Mouse (Mus musculus): ENCODE measurements around the gene Rfx6. TPM values are rescaled to one million over a fixed set of nuclear protein-coding genes. Genes with fewer than 3 reads are reported as not detected.

Gene Rfx6
- not detected in 2 replicates for polyA plus RNA-seq (2016; fragmentation: Nextera tagmentation; extraction: Ambion mirVana)

DNA sequence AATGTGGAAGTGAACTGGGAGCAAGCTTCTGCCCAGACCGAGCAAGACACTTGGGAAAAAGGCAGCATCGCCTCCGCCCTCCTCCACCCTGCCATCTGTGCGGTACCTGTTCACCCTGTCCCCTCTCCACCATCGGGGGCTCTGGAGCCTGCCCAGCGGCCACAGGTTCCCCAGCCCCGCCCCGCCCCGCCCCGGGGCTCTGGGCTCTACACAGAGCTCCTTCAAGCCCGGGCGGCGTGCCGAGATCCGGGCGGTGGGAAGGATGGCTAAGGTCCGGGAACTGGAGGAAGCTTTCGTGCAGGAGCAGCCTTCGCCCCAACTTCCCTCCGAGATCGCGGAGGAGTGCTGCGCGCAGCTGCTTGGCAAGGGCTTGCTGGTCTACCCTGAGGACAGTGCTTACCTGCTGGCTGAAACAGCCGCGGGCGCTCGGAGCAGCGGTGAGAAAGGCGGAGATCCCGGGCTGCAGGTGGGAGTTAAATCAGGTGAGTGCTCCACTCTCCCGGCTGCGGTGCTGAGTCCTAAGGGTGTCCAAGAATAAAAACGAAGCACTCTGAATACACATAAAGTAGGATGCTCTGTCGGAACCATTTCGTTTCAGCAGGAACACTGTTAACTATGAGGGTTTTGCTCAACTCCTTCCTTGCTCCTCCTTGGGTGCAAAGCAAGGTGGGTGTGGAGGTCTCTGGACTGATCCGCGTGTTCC lies at the start of gene Rfx6:
TSS of gene Rfx6 (plus strand) at position 209 of the 703 bp plus-strand sequence.
- peak; percentile 75 for ATAC-seq (ENCODE audit: low FRiP score)
- Histone ChIP-seq H3K4me2 (peak within 1 kb of the TSS; percentile 98), H3K4me1 (peaks cover 11% of the 10 kb centered on the region), H3K27me3 (peaks cover 29% of the 10 kb centered on the region), H3K4me3 (replicated peaks) (peak within 1 kb of the TSS; percentile 51), H3K9me3 (no peaks in the 10 kb centered on the region), H3K9ac (peak within 1 kb of the TSS; percentile 50; the same call in 1 of the 2 replicates), H3K36me3 (replicated peaks) (no peaks in the 10 kb centered on the region), H3K27ac (no peak within 1 kb of the TSS)
- WGBS, result under 1% methylated on average over 38 of the region's 38 CpGs

GRCm38 (mm10) chr10:51631411-51632136 lies 46.0 kb upstream of the Rfx6 start, which contains the start of gene Gprc6a:
Gene Gprc6a (minus strand): TSS chr10:51631461.
- Histone ChIP-seq H3K27me3 (no peaks in the 10 kb centered on the region), H3K4me1 (no peaks in the 10 kb centered on the region), H3K4me2 (no peak within 1 kb of the TSS), H3K9me3 (no peaks in the 10 kb centered on the region), H3K27ac (no peak within 1 kb of the TSS), H3K4me3 (replicated peaks) (no peak within 1 kb of the TSS), H3K9ac (no peak within 1 kb of the TSS), H3K36me3 (replicated peaks) (no peaks in the 10 kb centered on the region)
- ATAC-seq (ENCODE audit: low FRiP score), result no peak
- 69% methylated on average over 8 of the region's 8 CpGs for WGBS

- no peak for ATAC-seq (ENCODE audit: low FRiP score)
- no peaks in the 10 kb centered on the region for H3K9me3 ChIP-seq
- no peaks in the 10 kb centered on the region for H3K27me3 ChIP-seq
- 71% methylated on average over 3 of the region's 3 CpGs for WGBS
- H3K4me1 ChIP-seq, result no peaks in the 10 kb centered on the region
- H3K4me2 ChIP-seq, result no peak overlapping the region
- H3K9ac ChIP-seq, result no peak overlapping the region
- H3K4me3 ChIP-seq (replicated peaks), result no peak overlapping the region
- no peaks in the 10 kb centered on the region for H3K36me3 ChIP-seq (replicated peaks)
- H3K27ac ChIP-seq, result no peak overlapping the region
Measured at GRCm38 (mm10) chr10:51649506-51650221, 27.9 kb upstream of the Rfx6 start.

GRCm38 (mm10) chr10:51657324-51657723 lies 20.2 kb upstream of the Rfx6 start:
- no peaks in the 10 kb centered on the region for H3K27me3 ChIP-seq
- H3K4me1 ChIP-seq, result no peaks in the 10 kb centered on the region
- WGBS, result 72% methylated on average over 1 of the region's 1 CpGs
- H3K9ac ChIP-seq, result no peak overlapping the region
- no peaks in the 10 kb centered on the region for H3K36me3 ChIP-seq (replicated peaks)
- H3K9me3 ChIP-seq, result no peaks in the 10 kb centered on the region
- no peak overlapping the region for H3K4me3 ChIP-seq (replicated peaks)
- ATAC-seq (ENCODE audit: low FRiP score), result no peak
- H3K4me2 ChIP-seq, result no peak overlapping the region
- no peak overlapping the region for H3K27ac ChIP-seq

DNA sequence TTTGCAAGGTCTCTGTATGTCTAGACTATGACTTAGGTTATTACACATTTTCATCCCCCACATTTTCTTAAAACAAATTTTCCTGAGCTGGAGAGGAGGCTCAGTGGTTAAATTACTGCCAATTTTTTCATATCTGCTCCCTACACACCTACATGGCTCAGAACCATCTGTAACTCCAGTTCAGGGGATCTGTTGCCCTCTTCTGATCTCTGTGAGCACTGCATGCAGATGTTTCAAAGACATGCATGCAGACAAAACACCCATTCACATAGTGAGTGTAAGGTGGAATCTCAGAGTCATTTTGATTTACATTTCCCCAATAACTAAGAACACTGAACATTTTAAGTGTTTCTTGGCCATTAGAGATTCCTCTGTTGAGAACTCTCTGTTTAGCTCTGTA lies 8.2 kb upstream of the Rfx6 start:
- Histone ChIP-seq H3K27me3 (no peaks in the 10 kb centered on the region), H3K27ac (no peak overlapping the region), H3K4me2 (no peak overlapping the region), H3K9ac (no peak overlapping the region), H3K9me3 (no peaks in the 10 kb centered on the region), H3K4me1 (no peaks in the 10 kb centered on the region), H3K4me3 (replicated peaks) (no peak overlapping the region), H3K36me3 (replicated peaks) (no peaks in the 10 kb centered on the region)
- no peak for ATAC-seq (ENCODE audit: low FRiP score)

DNA sequence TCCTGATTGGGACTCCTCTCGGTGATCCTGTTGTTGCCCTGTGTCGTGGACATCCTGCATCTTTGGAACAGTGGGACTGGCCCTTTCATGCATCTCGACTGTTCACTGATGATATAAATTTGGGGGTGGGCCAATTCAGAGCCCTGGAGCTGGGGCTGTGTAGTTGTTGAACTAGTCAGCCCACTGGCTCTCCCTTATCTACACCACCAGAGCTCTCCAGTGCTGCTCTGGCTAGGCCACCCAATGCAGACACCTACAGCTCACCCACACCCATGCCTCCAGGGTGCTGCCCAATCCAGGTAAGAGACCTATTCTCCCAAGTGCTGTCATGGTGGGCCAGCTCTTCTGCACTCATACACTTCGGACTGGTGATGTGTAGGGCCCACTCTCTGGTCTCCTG lies 6.0 kb upstream of the Rfx6 start:
- H3K27ac ChIP-seq, result no peak overlapping the region
- no peaks in the 10 kb centered on the region for H3K36me3 ChIP-seq (replicated peaks)
- no peak overlapping the region for H3K4me2 ChIP-seq
- WGBS, result 83% methylated on average over 4 of the region's 4 CpGs
- H3K4me3 ChIP-seq (replicated peaks), result no peak overlapping the region
- H3K9ac ChIP-seq, result no peak overlapping the region
- H3K4me1 ChIP-seq, result no peaks in the 10 kb centered on the region
- ATAC-seq (ENCODE audit: low FRiP score), result no peak
- H3K9me3 ChIP-seq, result no peaks in the 10 kb centered on the region
- peaks cover 9% of the 10 kb centered on the region for H3K27me3 ChIP-seq

GRCm38 (mm10) chr10:51672082-51672779 lies 5.3 kb upstream of the Rfx6 start:
- H3K9ac ChIP-seq, result no peak overlapping the region
- H3K4me3 ChIP-seq (replicated peaks), result no peak overlapping the region
- ATAC-seq (ENCODE audit: low FRiP score), result no peak
- no peaks in the 10 kb centered on the region for H3K4me1 ChIP-seq
- no peaks in the 10 kb centered on the region for H3K9me3 ChIP-seq
- WGBS, result 63% methylated on average over 1 of the region's 1 CpGs
- H3K27me3 ChIP-seq, result peaks cover 16% of the 10 kb centered on the region
- H3K36me3 ChIP-seq (replicated peaks), result no peaks in the 10 kb centered on the region
- H3K4me2 ChIP-seq, result no peak overlapping the region
- H3K27ac ChIP-seq, result no peak overlapping the region

DNA sequence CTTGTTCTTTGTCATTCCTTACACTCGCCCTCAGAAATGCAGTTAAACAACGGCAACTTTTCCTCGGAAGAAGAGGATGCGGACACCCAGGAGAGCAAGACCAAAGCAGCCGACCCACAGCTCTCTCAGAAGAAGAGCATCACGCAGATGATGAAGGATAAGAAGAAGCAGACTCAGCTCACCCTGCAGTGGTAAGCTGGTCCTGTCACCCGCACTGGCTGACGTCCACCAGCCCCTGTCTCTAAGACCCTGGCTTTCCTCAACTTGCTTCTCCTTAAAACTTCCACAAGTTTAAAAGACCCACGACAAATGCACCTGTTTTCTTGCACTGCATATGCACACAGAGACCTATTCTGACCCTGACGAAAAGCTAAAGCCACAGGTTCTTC lies 689 bp downstream of the Rfx6 start:
- peaks cover 29% of the 10 kb centered on the region for H3K27me3 ChIP-seq
- WGBS, result 3% methylated on average over 10 of the region's 10 CpGs
- H3K4me1 ChIP-seq, result peaks cover 11% of the 10 kb centered on the region
- H3K27ac ChIP-seq, result no peak overlapping the region
- peak overlapping the region; percentile 98 for H3K4me2 ChIP-seq
- no peaks in the 10 kb centered on the region for H3K9me3 ChIP-seq
- no peak; the same call in 1 of the 2 replicates for ATAC-seq (ENCODE audit: low FRiP score)
- no peaks in the 10 kb centered on the region for H3K36me3 ChIP-seq (replicated peaks)
- H3K4me3 ChIP-seq (replicated peaks), result peak overlapping the region; percentile 51
- H3K9ac ChIP-seq, result no peak overlapping the region

DNA sequence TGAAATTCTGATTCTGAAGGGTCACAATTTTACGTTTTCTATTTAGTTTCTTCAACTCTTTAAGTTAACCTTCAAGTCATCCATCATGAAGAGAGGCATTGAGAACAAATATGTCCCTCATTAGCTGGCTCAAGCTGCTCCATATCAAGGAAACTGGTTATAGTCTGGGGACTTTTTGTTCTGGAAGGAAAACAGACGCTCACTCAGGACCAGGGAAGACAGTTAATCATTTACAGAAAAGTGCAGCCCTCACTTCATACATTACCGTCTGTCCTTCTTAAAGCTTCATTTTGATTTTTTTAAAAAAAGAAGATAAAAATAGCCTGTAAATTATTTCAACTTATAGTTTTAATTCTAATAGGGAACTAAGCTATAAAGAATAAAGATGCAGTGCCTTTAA lies 43.3 kb downstream of the Rfx6 start:
- no peaks in the 10 kb centered on the region for H3K4me1 ChIP-seq

GRCm38 (mm10) chr10:51761436-51761835 lies 83.9 kb downstream of the Rfx6 start:
- Histone ChIP-seq H3K27me3 (no peaks in the 10 kb centered on the region), H3K4me1 (no peaks in the 10 kb centered on the region), H3K9me3 (no peaks in the 10 kb centered on the region), H3K4me3 (replicated peaks) (no peak overlapping the region), H3K27ac (no peak overlapping the region), H3K4me2 (no peak overlapping the region), H3K9ac (no peak overlapping the region), H3K36me3 (replicated peaks) (no peaks in the 10 kb centered on the region)
- ATAC-seq (ENCODE audit: low FRiP score), result no peak
- WGBS, result 92% methylated on average over 5 of the region's 5 CpGs

More for the DNA sequence above, 43.3 kb downstream of the Rfx6 start:
- H3K9ac ChIP-seq, result no peak overlapping the region
- no peak overlapping the region for H3K4me2 ChIP-seq
- no peaks in the 10 kb centered on the region for H3K36me3 ChIP-seq (replicated peaks)
- no peak overlapping the region for H3K4me3 ChIP-seq (replicated peaks)
- WGBS, result 73% methylated on average over 3 of the region's 3 CpGs
- H3K27ac ChIP-seq, result no peak overlapping the region
- no peaks in the 10 kb centered on the region for H3K9me3 ChIP-seq
- H3K27me3 ChIP-seq, result no peaks in the 10 kb centered on the region
- ATAC-seq (ENCODE audit: low FRiP score), result no peak

DNA sequence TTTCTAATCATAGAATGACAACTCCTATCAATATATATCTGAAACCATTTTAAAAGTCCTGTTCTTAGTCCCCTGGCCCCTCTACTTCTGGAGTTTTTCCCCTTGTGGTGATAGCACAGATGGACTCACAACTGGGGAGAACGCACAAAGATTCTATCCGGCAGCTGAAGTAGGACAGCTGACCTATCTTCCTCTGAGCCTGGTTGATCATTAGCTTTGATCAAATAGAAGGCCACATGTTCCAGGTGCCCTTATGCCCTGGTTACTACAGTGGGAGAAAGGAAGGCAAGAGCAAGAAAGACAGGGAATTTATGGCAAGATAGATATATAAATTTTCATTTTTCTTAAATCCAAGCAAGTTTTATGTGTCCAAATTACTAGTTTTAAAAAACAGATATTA lies 85.7 kb downstream of the Rfx6 start:
- H3K9ac ChIP-seq, result no peak overlapping the region
- H3K4me2 ChIP-seq, result no peak overlapping the region
- WGBS, result 83% methylated on average over 2 of the region's 2 CpGs
- no peaks in the 10 kb centered on the region for H3K36me3 ChIP-seq (replicated peaks)
- H3K27ac ChIP-seq, result no peak overlapping the region
- no peaks in the 10 kb centered on the region for H3K9me3 ChIP-seq
- no peak overlapping the region for H3K4me3 ChIP-seq (replicated peaks)
- no peak for ATAC-seq (ENCODE audit: low FRiP score)
- no peaks in the 10 kb centered on the region for H3K4me1 ChIP-seq
- no peaks in the 10 kb centered on the region for H3K27me3 ChIP-seq

DNA sequence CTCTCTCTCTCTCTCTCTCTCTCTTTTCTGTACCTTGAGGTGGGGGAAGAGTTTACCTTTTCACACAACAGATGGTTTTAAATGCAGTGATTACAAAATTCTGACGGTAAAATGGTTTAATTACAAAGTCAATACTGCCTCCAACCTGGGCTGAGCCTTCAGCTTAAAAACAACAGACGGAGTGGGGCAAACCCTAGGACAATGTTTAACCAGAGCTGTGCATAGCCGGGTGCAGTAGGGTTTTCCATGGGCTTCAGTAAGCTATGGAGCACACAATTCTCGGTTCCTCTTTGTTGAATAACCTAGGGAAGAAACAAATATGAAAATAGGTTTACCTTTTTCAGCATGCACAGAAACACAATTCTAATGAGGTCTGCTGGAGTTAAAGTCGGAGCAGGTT lies 90.9 kb downstream of the Rfx6 start:
- Histone ChIP-seq H3K4me1 (no peaks in the 10 kb centered on the region), H3K9me3 (no peaks in the 10 kb centered on the region), H3K27ac (no peak overlapping the region), H3K36me3 (replicated peaks) (no peaks in the 10 kb centered on the region), H3K27me3 (no peaks in the 10 kb centered on the region), H3K4me3 (replicated peaks) (no peak overlapping the region), H3K9ac (no peak overlapping the region), H3K4me2 (no peak overlapping the region)
- 71% methylated on average over 5 of the region's 5 CpGs for WGBS
- no peak for ATAC-seq (ENCODE audit: low FRiP score)

All from forebrain, embryonic 12.5 days (tissue).